Mouse (Mus musculus) cerebellum, postnatal 10 days (tissue): ENCODE results near the gene Spp1.

Experiments used
- DNase-seq, 2 experiments: peaks; one replicate each; pipeline ENCODE4 v3.0.0; 2021; ENCODE audit warnings: mixed read lengths in 2 of 2

Gene Spp1

DNA sequence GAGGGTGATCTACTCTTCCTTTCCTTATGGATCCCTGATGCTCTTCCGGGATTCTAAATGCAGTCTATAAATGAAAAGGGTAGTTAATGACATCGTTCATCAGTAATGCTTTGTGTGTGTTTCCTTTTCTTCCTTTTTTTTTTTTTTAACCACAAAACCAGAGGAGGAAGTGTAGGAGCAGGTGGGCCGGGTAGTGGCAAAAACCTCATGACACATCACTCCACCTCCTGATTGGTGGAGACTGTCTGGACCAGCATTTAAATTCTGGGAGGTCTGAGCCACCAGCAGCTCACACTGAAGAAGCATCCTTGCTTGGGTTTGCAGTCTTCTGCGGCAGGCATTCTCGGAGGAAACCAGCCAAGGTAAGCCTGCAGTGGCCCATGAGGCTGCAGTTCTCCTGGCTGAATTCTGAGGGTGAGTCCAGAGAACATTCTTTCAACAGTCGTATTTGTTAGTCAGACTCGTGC, at the start of gene Spp1:
Gene Spp1, plus strand, starts transcription at position 284 of the 467 bp plus-strand sequence.
- DNase-seq = no peak

DNA sequence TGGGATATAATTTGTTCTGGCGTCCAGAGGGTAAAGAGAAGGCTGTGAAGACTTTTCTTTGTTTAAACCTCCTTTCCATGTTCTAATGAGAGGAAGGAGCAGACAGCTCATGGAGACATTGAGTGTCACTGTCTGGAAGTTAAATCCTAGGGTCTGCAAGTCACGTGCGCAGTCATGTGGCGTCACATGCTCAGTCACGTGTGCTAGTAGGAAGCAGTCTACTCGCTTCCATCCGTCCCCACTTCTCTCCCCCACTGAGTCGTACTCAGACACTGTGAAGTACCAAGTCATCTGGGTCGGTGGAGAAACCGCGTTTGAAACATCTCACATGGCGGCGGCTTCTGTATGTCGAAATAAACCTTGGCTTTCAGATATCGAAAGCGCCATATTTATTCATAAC, 49.4 kb upstream of the Spp1 start:
- no peak for DNase-seq

DNA sequence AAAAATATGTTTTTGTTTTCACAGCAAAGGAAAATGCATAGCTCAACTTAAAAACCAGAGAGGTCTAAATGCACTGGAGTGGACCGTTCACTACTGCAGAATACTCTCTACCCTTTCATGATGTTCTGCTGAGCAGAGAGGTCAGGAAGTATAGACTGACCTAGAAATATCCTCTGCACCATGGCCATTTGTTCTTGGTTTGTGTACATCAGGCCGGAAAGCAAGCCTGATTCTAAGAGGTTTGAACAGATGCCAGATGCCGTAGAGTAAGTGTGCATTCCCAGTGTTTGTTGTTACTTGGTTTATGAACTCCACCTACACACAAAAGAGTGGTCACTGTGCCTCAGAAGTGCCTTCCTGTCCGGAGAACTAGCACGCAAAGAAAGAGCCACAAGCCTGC, 48.0 kb upstream of the Spp1 start:
- DNase-seq = no peak

DNA sequence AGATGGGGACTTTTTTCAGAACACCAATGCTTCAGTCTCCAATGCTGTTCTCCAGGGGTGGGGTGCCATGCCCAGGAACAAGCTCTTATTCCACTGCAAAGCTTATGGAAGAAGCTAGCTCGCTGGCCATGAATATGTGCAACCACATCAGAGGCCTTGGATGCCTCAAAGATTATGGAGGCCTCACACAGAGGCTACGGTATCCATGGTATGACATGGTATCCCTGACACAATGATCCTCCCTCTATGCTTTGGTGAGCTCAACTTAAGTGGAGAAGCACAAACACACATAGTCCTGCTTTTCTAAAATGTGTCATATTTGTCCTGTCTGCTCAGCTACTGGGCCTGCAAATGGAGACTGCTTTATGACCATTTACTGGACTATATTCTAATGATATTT, 44.0 kb upstream of the Spp1 start:
- no peak for DNase-seq

DNA sequence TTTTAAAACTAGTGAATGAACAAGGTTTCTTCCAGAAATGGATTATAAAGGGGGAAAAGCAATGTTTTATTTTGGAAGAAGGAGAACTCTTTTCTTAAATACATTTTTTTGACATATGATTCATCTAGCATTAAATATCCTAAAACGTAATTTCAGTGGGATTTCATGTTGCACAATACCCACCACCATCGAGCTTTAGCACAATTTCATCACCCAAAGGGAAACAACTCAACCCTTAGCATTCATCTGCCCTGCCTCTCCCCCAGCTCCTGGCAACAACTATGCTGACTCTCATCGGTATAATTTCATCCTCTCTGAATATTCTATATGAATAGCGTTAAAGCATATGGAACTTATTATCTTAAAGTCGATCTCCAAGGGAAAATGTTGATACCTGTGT, 42.1 kb upstream of the Spp1 start:
- DNase-seq = no peak

DNA sequence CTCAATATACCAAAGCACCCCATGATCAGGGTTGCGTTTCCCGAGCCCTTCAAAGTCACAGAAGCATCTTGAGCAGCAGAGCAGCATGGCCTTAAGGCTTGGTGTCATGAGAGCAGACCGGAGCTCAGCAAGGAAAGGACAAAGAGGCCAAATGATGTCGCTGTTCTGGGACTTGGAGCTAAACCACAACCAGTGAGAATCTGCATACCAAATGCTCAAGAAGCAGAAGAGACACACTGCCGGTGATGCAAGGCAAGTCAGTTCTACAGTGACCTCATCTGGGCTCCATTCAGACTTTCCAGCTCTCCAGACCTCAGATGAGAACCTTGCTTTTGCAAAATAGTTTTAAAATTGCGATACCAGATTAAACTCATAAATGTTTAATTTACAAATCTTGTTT, 38.6 kb upstream of the Spp1 start:
- no peak for DNase-seq

DNA sequence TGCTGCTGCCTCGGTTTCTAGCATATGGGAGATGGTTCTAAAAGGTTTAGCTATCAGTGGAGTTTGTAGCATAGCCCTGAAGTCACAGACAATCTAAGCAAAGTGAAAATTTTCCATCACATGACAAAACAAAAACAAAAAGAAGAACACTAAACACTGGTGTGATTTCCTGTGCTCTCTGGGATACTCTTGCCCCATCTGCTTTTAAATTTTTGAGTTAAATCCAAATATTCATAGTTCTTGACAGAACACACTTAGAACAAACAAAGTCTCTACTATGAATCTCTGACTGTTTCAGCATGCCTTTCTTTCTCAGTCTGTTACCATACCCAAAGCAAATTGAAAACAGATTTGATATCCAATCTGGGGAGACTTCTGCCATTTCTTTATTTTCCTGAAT, 36.9 kb upstream of the Spp1 start:
- DNase-seq = no peak

DNA sequence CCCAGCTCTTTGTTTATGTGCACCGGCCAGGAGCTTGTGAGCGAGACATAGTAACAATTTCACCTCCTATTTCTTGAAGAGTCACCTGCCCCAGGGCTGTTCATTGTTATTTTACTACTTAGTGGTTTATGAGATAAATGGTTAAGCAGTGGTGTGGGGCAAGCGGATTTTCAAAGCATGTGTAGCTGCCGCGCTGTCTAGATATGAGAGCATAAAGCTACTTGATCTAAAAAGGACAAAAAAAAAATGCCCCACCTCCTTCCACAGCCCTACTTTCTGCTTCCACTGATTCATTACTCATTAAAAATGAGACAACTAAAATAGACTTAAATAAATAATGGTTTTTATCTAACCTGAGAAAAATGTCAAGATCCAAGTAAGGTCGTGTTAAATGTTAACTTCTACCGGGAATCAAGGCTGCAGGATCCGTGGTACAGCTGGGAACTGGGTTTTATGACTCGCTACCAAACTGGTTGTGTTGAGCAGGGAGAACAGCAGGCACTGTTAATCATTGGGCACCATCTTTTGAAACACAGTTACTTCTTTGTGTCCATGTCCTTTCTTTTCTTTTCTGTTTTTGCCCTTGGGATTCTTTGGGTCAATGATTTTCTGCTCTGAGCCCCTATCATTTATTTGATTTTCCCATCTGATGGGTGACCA, 35.5 kb upstream of the Spp1 start:
- DNase-seq = no peak

DNA sequence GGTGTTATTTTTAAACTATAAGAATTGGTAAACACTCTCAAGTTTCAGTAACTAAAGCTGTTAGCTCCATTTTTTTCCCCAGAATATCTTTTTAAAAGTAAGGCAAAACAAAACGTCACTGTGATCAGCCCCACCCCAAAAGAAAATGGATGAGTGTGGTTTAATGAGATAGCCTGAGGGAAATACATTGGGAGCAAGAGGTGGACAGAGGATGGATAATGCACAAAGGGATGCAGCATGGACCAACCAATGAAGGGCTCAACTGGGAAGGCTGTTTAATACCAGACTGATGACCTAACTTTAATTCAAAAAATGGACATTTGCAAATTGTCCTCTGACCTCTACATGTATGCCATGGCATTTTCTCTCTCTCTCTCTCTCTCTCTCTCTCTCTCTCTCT, 34.9 kb upstream of the Spp1 start:
- no peak for DNase-seq

DNA sequence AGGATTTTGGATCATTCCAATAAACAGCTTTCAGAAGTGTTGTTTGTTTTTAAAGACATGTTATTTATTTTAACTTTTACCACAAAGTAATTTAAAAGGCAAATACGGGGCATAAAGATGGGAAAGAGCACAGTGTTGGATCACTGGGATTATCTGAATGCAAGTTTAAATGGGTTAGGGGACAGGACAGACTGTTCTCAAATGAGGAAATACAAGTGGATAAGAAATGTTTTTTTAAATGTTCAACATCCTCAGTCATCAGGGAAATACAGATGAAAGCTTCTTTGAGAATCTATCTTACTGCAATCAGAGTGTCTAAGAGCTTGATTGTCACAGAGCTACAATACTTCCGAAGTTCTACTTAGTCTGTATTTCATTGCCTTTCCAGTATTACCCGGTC, 32.3 kb upstream of the Spp1 start:
- no peak for DNase-seq

DNA sequence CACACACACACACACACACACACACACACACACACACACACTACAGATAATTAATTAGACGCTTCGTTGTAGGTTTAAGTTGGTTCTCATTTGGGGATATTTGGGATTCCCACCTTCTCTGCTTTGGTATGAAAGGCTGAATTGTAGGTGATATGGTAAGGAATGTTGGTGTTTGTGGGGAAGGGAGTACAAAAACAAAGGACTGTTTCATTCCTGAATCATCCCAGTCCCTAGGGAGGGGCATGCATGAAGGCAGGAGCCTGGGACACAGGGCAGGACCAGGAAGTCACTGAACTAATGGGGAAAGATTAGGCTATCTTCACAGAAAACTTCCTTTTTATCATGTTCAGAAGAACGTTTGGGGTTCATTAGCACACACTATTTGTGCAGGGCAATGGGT, 31.6 kb upstream of the Spp1 start:
- DNase-seq = no peak

DNA sequence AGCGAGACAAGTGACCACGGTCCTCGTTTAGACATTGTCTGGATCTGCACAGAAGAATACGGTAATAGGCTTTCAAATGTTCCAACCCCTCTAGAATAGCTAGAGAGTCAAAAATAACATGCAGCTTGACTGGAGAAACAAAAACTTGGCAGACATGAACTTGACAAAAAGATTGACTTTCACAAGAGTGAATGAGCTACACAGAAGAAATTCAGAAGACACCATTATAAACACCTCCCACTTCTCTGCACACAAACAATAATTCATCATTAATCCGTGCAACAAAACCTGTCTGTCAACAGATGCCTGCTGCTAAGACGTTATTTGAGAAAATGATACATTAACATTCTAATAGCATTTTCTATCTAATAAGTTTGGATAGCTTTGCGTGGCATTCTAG, 30.4 kb upstream of the Spp1 start:
- no peak for DNase-seq

DNA sequence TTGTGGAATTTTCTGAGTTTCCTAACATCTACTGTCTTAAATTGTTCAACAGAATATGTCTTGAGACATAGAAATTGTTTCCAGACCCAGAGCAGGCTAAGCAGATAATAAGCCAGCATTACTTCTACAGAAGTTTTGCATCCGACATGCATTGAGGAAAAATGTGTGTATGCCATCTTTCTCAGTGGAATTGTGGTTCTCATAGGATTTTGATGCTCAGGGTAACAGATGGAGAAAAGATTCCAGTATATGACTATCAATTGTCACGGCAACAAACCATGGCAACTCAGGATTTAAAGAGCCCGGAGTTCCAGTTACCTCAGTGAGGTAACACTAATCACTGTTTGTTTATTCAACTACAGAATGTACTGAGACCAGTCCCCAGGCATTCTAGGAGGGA, 29.9 kb upstream of the Spp1 start:
- no peak for DNase-seq

DNA sequence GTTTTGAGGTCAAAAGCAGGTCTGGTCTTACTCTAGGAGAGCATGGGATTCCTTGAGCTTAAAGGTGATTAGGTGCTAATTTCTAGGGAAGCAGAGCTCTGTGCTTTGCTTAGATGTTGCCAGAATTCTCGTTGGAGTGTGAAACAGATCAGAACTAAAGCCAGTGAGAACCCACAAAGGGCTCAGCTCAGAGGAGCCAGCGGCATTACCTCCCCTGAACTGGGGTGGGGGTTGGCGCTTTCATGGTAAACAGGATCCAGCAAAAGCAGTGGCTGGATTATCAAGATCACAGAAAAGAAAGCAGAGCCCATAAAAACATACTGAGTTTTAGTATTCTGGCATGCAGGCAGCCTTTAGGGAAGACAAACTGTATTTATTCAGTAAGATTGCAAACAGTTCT, 28.2 kb upstream of the Spp1 start:
- DNase-seq = no peak

DNA sequence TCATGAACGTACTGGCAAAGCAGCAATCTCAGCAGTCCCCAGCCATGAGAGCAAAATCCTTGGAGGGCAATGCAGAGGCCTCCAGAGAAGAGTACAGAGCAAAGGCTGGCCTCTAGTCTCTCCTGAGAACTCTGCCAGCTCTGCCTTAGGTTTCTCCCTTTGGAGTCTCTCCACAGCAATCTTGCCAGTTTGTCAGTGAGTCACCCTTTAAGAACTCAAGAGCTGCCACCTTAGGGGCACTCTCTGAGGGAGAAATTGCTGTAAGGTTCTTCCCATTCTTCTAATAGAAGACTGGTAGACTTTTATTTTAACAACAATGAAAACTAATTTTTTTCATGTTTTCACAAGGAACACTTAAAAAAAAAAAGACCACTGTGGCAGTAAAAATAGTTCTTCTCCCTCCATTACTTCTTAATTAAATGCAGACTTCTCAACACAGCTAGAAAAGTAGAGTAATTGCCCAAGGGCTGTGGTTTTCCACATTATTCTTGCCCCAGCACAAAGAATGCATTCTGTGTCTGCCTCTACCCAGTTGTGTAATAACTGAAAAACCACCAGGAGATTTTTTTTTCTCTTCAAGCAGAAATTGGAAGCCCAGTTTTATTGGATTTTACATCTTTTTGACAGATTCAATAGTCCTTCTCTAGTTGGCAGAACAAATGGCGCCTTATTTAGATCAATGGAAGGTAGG, 27.2 kb upstream of the Spp1 start:
- no peak for DNase-seq

DNA sequence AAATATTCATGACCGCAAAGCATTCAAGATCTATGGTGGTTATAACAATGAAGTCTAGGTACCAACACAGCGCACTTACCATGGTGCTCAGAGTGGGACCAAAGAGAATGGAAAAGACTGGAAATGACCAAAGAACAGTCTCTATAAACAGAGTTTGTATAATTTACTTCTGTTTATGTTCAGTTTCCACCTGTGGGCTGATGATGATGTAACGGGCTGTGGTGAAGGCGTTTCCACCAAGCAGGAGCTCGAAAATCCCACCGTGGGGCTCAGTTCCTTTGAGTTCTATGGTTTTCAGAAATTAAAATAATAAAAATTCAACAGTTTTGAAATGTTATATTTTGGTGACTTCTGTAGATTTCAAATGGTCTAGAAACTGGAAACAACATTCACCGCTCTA, 26.4 kb upstream of the Spp1 start:
- no peak for DNase-seq

DNA sequence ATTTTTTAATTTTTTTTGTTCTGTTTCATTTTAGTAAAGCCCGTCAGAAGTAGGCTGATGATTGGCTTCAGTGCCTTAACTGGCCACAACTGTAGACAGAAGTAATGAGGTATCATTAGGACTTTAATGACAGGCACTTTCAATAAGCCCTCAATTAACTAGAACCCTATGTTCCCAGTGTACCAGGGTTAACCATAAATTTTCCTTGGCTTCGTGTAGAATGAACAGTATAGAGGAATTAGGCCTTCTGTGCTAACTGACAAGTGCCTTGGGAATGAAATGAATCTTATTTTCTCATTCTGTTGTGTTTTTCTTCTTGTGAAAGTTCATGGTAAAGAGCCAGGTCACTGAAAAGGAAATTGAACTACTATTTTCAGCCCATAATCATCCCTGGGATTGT, 18.9 kb upstream of the Spp1 start:
- no peak for DNase-seq

DNA sequence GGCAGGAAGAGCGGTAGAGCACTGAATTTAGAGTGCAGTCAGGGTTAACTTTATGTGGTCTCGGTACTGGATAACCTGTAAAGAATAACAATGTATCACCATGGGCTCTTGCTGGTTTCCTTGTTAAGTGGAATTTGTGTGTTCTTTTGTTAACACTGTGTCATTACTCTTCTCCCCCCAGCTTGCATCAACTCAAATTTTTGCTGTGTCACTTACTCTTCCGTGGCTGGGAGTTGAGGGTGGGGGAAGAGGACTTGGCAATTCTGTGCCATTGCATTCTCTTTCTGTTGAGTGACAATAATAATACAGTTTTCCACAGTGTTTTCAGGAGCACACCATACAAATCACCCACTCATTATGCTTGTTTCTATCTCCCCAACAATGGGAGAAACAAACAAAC, 17.9 kb upstream of the Spp1 start:
- no peak for DNase-seq

DNA sequence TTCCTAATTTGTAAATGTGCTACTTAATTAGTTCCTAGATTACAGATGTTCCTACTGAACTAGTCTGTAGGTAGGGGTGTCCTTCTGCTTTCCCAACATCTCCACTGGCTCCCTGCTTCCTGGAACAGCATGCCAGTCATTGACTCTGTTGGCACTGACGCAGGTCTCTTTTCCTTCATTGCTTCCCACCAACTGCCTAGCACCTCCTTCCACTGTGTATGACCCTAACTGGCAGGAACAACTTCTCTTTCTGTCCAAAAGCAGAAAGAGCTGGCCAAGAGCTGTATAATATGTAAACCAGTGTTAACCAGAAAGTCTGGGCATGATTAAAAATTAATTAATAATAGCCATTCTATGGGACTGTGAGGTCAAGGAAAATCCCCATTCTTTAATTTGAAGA, 17.2 kb upstream of the Spp1 start:
- DNase-seq = no peak

DNA sequence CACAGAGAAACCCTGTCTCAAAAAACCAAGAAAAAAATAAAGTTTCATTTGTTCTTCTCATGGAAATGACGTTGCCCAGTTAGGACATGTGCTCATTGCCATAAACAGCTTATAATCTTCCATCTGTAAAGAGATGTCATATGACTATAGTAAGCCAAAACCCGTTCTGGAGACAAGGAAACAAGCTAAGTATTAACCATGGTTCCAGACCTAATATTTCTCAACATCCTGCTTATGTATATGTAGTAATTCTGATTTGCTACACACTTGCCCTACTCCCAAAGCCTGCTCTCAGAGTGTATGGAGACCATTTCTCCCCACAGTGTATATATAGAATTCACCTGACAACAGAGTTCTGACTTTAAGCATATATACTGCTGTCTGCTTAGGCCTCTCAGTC, 12.9 kb upstream of the Spp1 start:
- DNase-seq = no peak

DNA sequence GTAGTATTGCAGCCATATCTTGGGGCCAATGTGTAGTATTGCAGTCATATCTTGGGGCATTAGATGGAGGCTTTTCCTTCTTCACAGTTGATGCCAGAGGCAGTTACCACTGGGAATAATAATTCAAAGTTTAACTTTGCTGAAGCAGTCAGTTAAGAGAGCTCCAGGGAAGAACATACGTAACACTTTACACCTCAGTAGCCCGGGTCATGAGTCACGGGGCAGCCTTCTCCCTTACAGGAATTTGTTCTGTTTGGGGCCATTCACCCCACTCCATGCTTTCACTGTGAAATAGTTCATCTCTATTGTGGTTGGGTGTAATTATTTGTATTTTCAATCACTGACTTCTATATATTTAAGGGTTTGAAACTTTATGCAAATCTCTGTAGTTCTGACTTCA, 11.1 kb upstream of the Spp1 start:
- no peak for DNase-seq

DNA sequence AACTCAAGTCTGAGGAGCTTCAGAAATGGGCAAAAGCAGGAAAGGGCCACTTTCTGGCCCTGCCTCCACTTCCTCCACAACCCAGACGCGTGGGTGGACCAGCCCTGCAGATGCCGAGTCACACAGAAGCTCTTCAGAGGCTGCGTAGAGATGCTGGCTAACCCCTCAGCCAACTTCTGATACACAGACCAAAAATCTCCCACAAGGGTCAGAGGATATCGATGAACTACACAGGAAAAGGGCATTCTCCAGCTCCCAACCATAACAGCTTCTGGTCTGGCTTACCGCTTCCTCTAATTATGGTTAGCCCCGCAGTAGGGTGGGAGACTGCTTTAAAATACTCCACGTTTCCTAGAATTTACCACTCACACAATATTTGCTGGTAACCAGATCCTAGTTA, 9.0 kb upstream of the Spp1 start:
- no peak for DNase-seq

DNA sequence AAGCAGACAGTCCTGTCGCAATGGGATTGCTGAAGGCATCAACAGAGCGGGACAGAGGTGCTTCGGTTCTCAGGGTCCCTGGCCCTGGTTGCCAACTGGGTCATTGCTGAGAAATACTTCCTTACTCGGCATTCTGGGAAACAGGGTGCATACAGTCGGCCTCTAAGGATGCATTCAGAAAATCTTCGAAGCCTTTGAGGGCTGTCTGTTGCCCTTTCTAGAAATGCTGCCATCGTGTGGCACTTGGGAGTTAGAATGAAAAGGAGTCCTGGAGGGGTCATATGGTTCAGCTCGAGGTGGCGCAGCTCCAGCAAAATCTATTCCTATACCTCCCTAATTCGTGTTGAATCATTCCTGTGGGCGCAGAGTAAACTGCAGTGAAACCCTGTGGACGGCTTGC, 2.0 kb upstream of the Spp1 start:
- peak; percentile 50 to 53 for DNase-seq

DNA sequence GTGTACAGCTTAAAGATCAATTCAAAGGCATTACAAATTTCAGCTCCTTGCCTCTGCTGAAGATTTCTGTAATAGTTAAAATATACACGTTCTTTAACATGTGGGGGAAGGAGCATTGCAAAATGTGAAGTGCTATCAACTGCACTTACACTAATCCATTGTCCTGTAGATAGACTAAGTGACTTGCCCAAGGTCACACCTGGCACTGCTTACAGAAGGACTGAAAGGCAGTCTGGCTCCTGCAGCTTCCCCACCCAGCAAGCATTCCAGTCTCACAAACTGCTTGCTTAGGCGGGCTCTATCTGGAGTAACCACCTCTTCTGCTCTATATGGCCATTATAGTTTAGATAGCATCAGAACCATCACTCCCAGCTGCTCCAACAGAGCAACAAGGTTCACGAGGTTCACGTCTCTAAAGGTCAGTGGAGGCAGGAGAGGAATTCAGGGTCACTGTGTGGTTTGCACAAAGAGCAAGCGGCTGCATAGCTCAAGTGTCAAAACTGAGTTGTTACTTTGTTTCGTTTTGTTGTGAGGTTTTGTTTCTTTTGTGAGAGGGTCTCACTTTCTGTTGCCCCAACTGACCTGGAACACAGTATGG, 851 bp upstream of the Spp1 start:
- DNase-seq = no peak
